9 mouse cellular contexts compared by ENCODE assay signal in genomic region chr9:66504518-66504917, GRCm38 (mm10). TPM values are rescaled to one million over a fixed set of nuclear protein-coding genes. Genes with fewer than 3 reads are reported as not detected.
A peak's percentile ranks its signal among the peaks of the same experiment; 100 is the strongest.
DNase-seq lines count a peak whose midpoint lies in the region; ATAC-seq lines count a peak whose summit lies in the region.
"Had no signal": no experiment of that assay in that cellular context is flagged by ENCODE, and none has a peak within 500 bp of the region (broad histone marks: within the 10 kb centered on the region; RNA-seq: fewer than 3 reads in every experiment).

No protein-coding gene starts in this region.

- DNase-seq in left cerebral cortex, adult 18-20 months (ENCODE audit: low spot score in 2 of 2) = peak; percentile 72 to 81
- DNase-seq in left cerebral cortex, postnatal 4 days = no peak
- peak; percentile 56 to 85 for DNase-seq in left cerebral cortex, postnatal 14 days (ENCODE audit: low spot score in 2 of 2)
- peak; percentile 72 to 74 for DNase-seq in right cerebral cortex, adult 2 months (ENCODE audit: low spot score in 2 of 2)
- DNase-seq in embryo, embryonic 9.5 days (ENCODE audit: extremely low spot score) = no peak
- DNase-seq in lung, adult 18-20 months = no peak
- DNase-seq: lung, postnatal 10 days had no signal

- 0 out of 2 replicates have a peak, but pooled peaks have one; percentile 0 for ATAC-seq in erythroblast, adult 5-6 weeks (replicated peaks; ENCODE audit: low FRiP score, poor library complexity, severe bottlenecking)
- ATAC-seq: intestine, embryonic 15.5 days had no signal

- intact Hi-C loops in left cerebral cortex, postnatal 4 days (cut with DNase I) = no loop called here
- intact Hi-C loops in left cerebral cortex, postnatal 14 days (cut with DNase I) = loop anchor here (10.0 kb wide), 1 partner anchor 470 kb away; the partner anchor contains the start of gene Lactb

RNA-seq across cellular contexts. Expression of gene Fbxl22, which starts 9.9 kb away (rescaled TPM):
- under 1 TPM; 0.23 to 0.52 TPM for total RNA-seq in left cerebral cortex, adult 18-20 months (2021)
- total RNA-seq in left cerebral cortex, postnatal 4 days (2021) = under 1 TPM; 0.24 to 0.46 TPM
- total RNA-seq in erythroblast, adult 5-6 weeks (2015; ENCODE audit: low replicate concordance) = not detected in 2 replicates
- 0.26 and 1.8 TPM in 2 replicates for total RNA-seq in erythroblast, adult 5-6 weeks (2017; ENCODE audit: low replicate concordance)
- total RNA-seq in left cerebral cortex, postnatal 14 days (2021) = under 1 TPM; 0.13 to 0.40 TPM

Comparison
In these comparisons a context has a peak if more than half of its experiments do, and no peak if none do; other contexts are left out.
1. DNase-seq: peak in left cerebral cortex, adult 18-20 months (2 of 2), left cerebral cortex, postnatal 14 days (2 of 2) and right cerebral cortex, adult 2 months (2 of 2); none in left cerebral cortex, postnatal 4 days (single experiment), embryo, embryonic 9.5 days (single experiment) and lung, adult 18-20 months (0 of 2).